Mouse (Mus musculus) MEL (cell line): Measurements from ENCODE around the gene Dcp1a. TPM values are rescaled to one million over a fixed set of nuclear protein-coding genes. Genes with fewer than 3 reads are reported as not detected.

Source experiments
- DNase-seq: peaks from one replicate; pipeline ENCODE4 v3.0.0; 2011; ENCODE audit warnings: low read depth, low spot score
- H3K27ac ChIP-seq: 2 replicates; pipeline ENCODE4 v1.5.1; 2012; ENCODE audit warnings: low read depth, mild to moderate bottlenecking, control low read depth, low read length, moderate library complexity; ENCODE audit not compliant: control insufficient read depth
- H3K27me3 ChIP-seq, 2 experiments: fragments of 150-350 bp in 1 of 2; sonication (generic) in 1 of 2; 2 replicates each; pipeline ENCODE4 v1.6.1; 2012; ENCODE audit warnings: low read length in 2 of 2, mild to moderate bottlenecking in 2 of 2, improper control_type of control experiment in 1 of 2, moderate library complexity in 1 of 2; ENCODE audit not compliant: insufficient read depth in 2 of 2, control insufficient read depth in 1 of 2
- H3K36me3 ChIP-seq, 2 experiments: 2 replicates each; pipeline ENCODE4 v1.6.1; 2012 to 2014; ENCODE audit warnings: low read length in 2 of 2, improper control_type of control experiment in 1 of 2, inconsistent platforms in 1 of 2, mild to moderate bottlenecking in 1 of 2; ENCODE audit not compliant: insufficient read depth in 2 of 2, control insufficient read depth in 1 of 2
- H3K4me1 ChIP-seq, 2 experiments: fragments of 150-350 bp in 1 of 2; sonication (generic) in 1 of 2; 2 replicates each; pipeline ENCODE4 v1.6.1; 2012; ENCODE audit warnings: low read length in 2 of 2, improper control_type of control experiment in 1 of 2, mild to moderate bottlenecking in 1 of 2; ENCODE audit not compliant: insufficient read depth in 2 of 2, control insufficient read depth in 1 of 2
- H3K4me3 ChIP-seq, 2 experiments: fragments of 150-350 bp in 1 of 2; sonication (generic) in 1 of 2; 2 replicates each; pipeline ENCODE4 v1.5.1; 2012; ENCODE audit warnings: low read depth in 2 of 2, low read length in 2 of 2, mild to moderate bottlenecking in 2 of 2, moderate library complexity in 2 of 2, control low read depth in 1 of 2, improper control_type of control experiment in 1 of 2; ENCODE audit not compliant: control insufficient read depth in 1 of 2, insufficient read depth in 1 of 2
- H3K79me2 ChIP-seq: 2 replicates; pipeline ENCODE4 v1.6.1; 2012; ENCODE audit warnings: mild to moderate bottlenecking, low read length, moderate library complexity; ENCODE audit not compliant: control insufficient read depth, poor library complexity, insufficient read depth
- H3K9ac ChIP-seq: 2 replicates; pipeline ENCODE4 v1.6.1; 2012; ENCODE audit warnings: low read depth, mild to moderate bottlenecking, control low read depth, low read length, moderate library complexity; ENCODE audit not compliant: control insufficient read depth, poor library complexity, severe bottlenecking
- H3K9me3 ChIP-seq: fragments of 150-350 bp; sonication (generic); replicated peaks from 2 replicates; pipeline ENCODE4 v1.6.1; 2012; ENCODE audit warnings: mild to moderate bottlenecking, low read length, improper control_type of control experiment, moderate library complexity; ENCODE audit not compliant: insufficient read depth
- BHLHE40 ChIP-seq: IDR thresholded peaks from 2 replicates; pipeline ENCODE4 v1.6.1; 2012; ENCODE audit warnings: low read depth, mild to moderate bottlenecking, inconsistent platforms, low read length, improper control_type of control experiment, borderline replicate concordance
- CHD1 ChIP-seq: IDR thresholded peaks from 2 replicates; pipeline ENCODE4 v1.6.1; 2012; ENCODE audit warnings: low read depth, mild to moderate bottlenecking, inconsistent platforms, low read length, improper control_type of control experiment
- CTCF ChIP-seq, 3 experiments: IDR thresholded peaks in 2 of 3; conservative IDR thresholded peaks in 1 of 3; 2 replicates each; pipeline ENCODE4 v1.5.1; 2011 to 2012; ENCODE audit warnings: low read length in 3 of 3, low read depth in 2 of 3, mild to moderate bottlenecking in 2 of 3, improper control_type of control experiment in 1 of 3, inconsistent platforms in 1 of 3, mixed read lengths in 1 of 3, moderate library complexity in 1 of 3; ENCODE audit not compliant: control insufficient read depth in 1 of 3, insufficient read depth in 1 of 3, poor library complexity in 1 of 3, severe bottlenecking in 1 of 3
- E2F4 ChIP-seq: IDR thresholded peaks from 2 replicates; pipeline ENCODE4 v1.6.1; 2011; ENCODE audit warnings: low read depth, low read length, improper control_type of control experiment, borderline replicate concordance
- ELF1 ChIP-seq: IDR thresholded peaks from 2 replicates; pipeline ENCODE4 v1.6.1; 2014; ENCODE audit warnings: low read depth, mild to moderate bottlenecking, inconsistent platforms, low read length, improper control_type of control experiment, moderate library complexity
- EP300 ChIP-seq, 2 experiments: IDR thresholded peaks; 2 replicates each; pipeline ENCODE4 v1.6.1; 2011; ENCODE audit warnings: improper control_type of control experiment in 2 of 2, low read length in 2 of 2, low read depth in 1 of 2, mild to moderate bottlenecking in 1 of 2
- ETS1 ChIP-seq: IDR thresholded peaks from 2 replicates; pipeline ENCODE4 v1.6.1; 2012; ENCODE audit warnings: low read depth, mild to moderate bottlenecking, inconsistent platforms, low read length, improper control_type of control experiment, moderate library complexity
- HCFC1 ChIP-seq: IDR thresholded peaks from 2 replicates; pipeline ENCODE4 v1.6.1; 2012; ENCODE audit warnings: low read depth, mild to moderate bottlenecking, inconsistent platforms, low read length, improper control_type of control experiment, moderate library complexity
- KAT2A ChIP-seq: conservative IDR thresholded peaks from 2 replicates; pipeline ENCODE4 v1.6.1; 2012; ENCODE audit warnings: low read depth, low read length, improper control_type of control experiment, inconsistent platforms
- MAX ChIP-seq: IDR thresholded peaks from 2 replicates; pipeline ENCODE4 v1.6.1; 2011; ENCODE audit warnings: low read length, improper control_type of control experiment
- MXI1 ChIP-seq: IDR thresholded peaks from 2 replicates; pipeline ENCODE4 v1.6.1; 2011; ENCODE audit warnings: mild to moderate bottlenecking, low read depth, low read length, improper control_type of control experiment
- MYB ChIP-seq: IDR thresholded peaks from 2 replicates; pipeline ENCODE4 v1.6.1; 2011; ENCODE audit warnings: mild to moderate bottlenecking, low read depth, low read length, improper control_type of control experiment
- NELFE ChIP-seq: IDR thresholded peaks from 2 replicates; pipeline ENCODE4 v1.6.1; 2011; ENCODE audit warnings: low read depth, low read length, improper control_type of control experiment
- POLR2AphosphoS5 ChIP-seq: IDR thresholded peaks from 2 replicates; pipeline ENCODE4 v1.6.1; 2012; ENCODE audit warnings: low read depth, borderline replicate concordance, mild to moderate bottlenecking, inconsistent platforms, low read length, moderate library complexity, mixed read lengths
- RAD21 ChIP-seq: IDR thresholded peaks from 2 replicates; pipeline ENCODE4 v1.6.1; 2011; ENCODE audit warnings: mild to moderate bottlenecking, low read depth, low read length, improper control_type of control experiment
- RCOR1 ChIP-seq: IDR thresholded peaks from 2 replicates; pipeline ENCODE4 v1.6.1; 2012; ENCODE audit warnings: low read depth, mild to moderate bottlenecking, inconsistent platforms, low read length, improper control_type of control experiment
- SIN3A ChIP-seq: IDR thresholded peaks from 2 replicates; pipeline ENCODE4 v1.6.1; 2012; ENCODE audit warnings: low read length, improper control_type of control experiment, inconsistent platforms
- SMC3 ChIP-seq: IDR thresholded peaks from 2 replicates; pipeline ENCODE4 v1.6.1; 2011; ENCODE audit warnings: low read depth, low read length, improper control_type of control experiment
- TAL1 ChIP-seq: IDR thresholded peaks from 2 replicates; pipeline ENCODE4 v1.6.1; 2012; ENCODE audit warnings: mild to moderate bottlenecking, inconsistent platforms, low read length, moderate library complexity, mixed read lengths
- TBP ChIP-seq: IDR thresholded peaks from 2 replicates; pipeline ENCODE4 v1.8.0; 2011; ENCODE audit warnings: low read depth, low read length, improper control_type of control experiment
- TCF12 ChIP-seq: IDR thresholded peaks from 2 replicates; pipeline ENCODE4 v1.6.1; 2014; ENCODE audit warnings: low read depth, mild to moderate bottlenecking, inconsistent platforms, low read length, improper control_type of control experiment, moderate library complexity
- ZMIZ1 ChIP-seq: IDR thresholded peaks from 2 replicates; pipeline ENCODE4 v1.6.1; 2012; ENCODE audit warnings: low read depth, mild to moderate bottlenecking, inconsistent platforms, low read length, improper control_type of control experiment, moderate library complexity
- polyA plus RNA-seq, 2 experiments: library from polyadenylated mRNA; stranded (reverse) in 1 of 2; unstranded in 1 of 2; fragments of >175 nt in 1 of 2; fragments of >200 nt in 1 of 2; gene quantifications; 2 replicates each; pipeline versions ENCODE4 v1.2.1 to v1.2.4; 2012; ENCODE audit warnings: low replicate concordance in 2 of 2, low read depth in 1 of 2; ENCODE audit not compliant: insufficient read length in 2 of 2, insufficient read depth in 1 of 2, missing spikeins in 1 of 2
- total RNA-seq: library from RNA; depleted of rRNA; stranded (reverse); fragments of 300-350 nt; gene quantifications from 2 replicates; pipeline ENCODE4 v1.2.3, GENCODE M21; 2012

Gene Dcp1a
- total and polyA plus RNA-seq, 3 experiments, result 21.4 to 31.4 TPM; not detected in 1

DNA sequence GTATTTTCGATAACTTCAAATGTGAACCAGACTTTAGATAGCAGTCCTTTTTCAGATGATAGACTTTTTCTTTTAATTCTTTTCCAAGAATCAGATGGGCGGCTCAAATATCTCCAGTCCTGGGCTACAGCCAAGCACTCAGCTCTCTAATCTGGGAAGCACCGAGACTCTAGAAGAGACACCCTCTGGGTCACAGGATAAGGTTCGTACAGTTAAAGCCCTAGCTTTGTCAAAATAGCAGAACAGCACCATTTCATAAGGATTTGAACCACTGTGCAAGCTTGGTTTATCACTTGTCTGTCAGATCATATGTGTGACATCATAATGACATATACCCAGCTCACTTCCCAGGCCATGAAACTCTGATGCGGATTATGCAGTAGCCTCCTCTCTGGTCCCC is 33.6 kb downstream of the Dcp1a start:
- Histone ChIP-seq H3K9me3 (no peaks in the 10 kb centered on the region), H3K27ac (no peak overlapping the region), H3K9ac (no peak overlapping the region)
- peak; percentile 54 for DNase-seq
- TF ChIP-seq EP300 (IDR thresholded peaks at IDR 0.05; ENCODE audit: low read depth in 1 of 2, low read length in 2 of 2), result peak; percentile 11 to 59; a peak in 3 of 4 replicates
- no peak for TF ChIP-seq TAL1
- TF ChIP-seq TCF12, result peak; percentile 16; the same call in 1 of the 2 replicates
- peak; percentile 25; the same call in 1 of the 2 replicates for TF ChIP-seq RCOR1
- TF ChIP-seq, all 39 proteins: peak for 3
- Histone ChIP-seq H3K79me2 (no peaks in the 10 kb centered on the region), H3K4me1 (no peaks in the 10 kb centered on the region), H3K36me3 (peaks cover 3 to 23% of the 10 kb centered on the region in 2 experiments; a peak in 2 of 4 replicates), H3K27me3 (no peaks in the 10 kb centered on the region), H3K4me3 (no peak overlapping the region)

GRCm38 (mm10) chr14:30515931-30516723 is 36.8 kb downstream of the Dcp1a start:
- no peaks in the 10 kb centered on the region for H3K4me1 ChIP-seq
- H3K4me3 ChIP-seq, result no peak overlapping the region
- TF ChIP-seq RAD21, result peak; percentile 57
- TF ChIP-seq MXI1, result no peak
- TF ChIP-seq SMC3, result peak; percentile 44
- peak; percentile 28 to 65 (median 48); a peak in 5 of 6 replicates for TF ChIP-seq CTCF (IDR thresholded peaks at IDR 0.05 in 2 of 3, conservative IDR thresholded peaks at IDR 0.05 in 1 of 3; ENCODE audit: control insufficient read depth in 1 of 3, insufficient read depth in 1 of 3, low read depth in 2 of 3, low read length in 3 of 3, poor library complexity in 1 of 3, severe bottlenecking in 1 of 3)
- DNase-seq, result peak; percentile 47
- H3K9ac ChIP-seq, result no peak overlapping the region
- H3K27ac ChIP-seq, result no peak overlapping the region
- H3K9me3 ChIP-seq, result no peaks in the 10 kb centered on the region
- H3K36me3 ChIP-seq, result peaks cover 3 to 17% of the 10 kb centered on the region in 2 experiments; a peak in 2 of 4 replicates
- H3K79me2 ChIP-seq, result no peaks in the 10 kb centered on the region
- H3K27me3 ChIP-seq, result no peaks in the 10 kb centered on the region

DNA sequence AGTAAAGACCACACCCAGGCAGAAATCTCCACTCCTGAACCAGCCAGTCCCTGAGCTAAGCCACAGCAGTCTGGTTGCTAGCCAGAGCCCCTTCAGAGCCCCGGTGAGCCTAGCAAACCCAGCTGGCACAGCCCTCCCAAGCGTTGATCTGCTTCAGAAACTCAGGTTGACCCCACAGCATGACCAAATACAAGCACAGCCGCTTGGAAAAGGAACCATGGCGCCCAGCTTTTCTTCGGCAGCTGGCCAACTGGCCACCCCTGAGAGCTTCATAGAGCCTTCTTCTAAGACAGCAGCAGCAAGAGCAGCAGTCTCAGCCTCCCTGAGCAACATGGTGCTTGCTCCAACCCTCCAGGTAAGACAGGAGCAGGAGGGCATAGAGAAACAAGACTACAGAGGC is 40.0 kb downstream of the Dcp1a start:
- no peak overlapping the region for H3K4me3 ChIP-seq
- no peaks in the 10 kb centered on the region for H3K9me3 ChIP-seq
- TF ChIP-seq ZMIZ1 (no peak), TBP (no peak), SMC3 (no peak), POLR2AphosphoS5 (no peak), BHLHE40 (no peak), ELF1 (no peak), HCFC1 (no peak), MXI1 (no peak), NELFE (no peak), ETS1 (no peak), CHD1 (no peak), KAT2A (no peak), E2F4 (no peak), MYB (no peak), SIN3A (no peak), EP300 (IDR thresholded peaks at IDR 0.05; ENCODE audit: low read depth in 1 of 2, low read length in 2 of 2) (no peak), MAX (no peak)
- no peak overlapping the region for H3K27ac ChIP-seq
- H3K79me2 ChIP-seq, result no peaks in the 10 kb centered on the region
- peaks cover 0 to 12% of the 10 kb centered on the region in 2 experiments; a peak in 2 of 4 replicates for H3K36me3 ChIP-seq
- H3K4me1 ChIP-seq, result no peaks in the 10 kb centered on the region
- H3K9ac ChIP-seq, result no peak overlapping the region
- H3K27me3 ChIP-seq, result no peaks in the 10 kb centered on the region
- no peak for DNase-seq
